Comparison of ENCODE assay signal across 16 mouse cellular contexts in genomic region chr4:68410785-68411184, GRCm38 (mm10).
"Had no signal": no experiment of that assay in that cellular context is flagged by ENCODE, and none has a peak within 500 bp of the region (broad histone marks: within the 10 kb centered on the region; RNA-seq: fewer than 3 reads in every experiment).

No protein-coding gene starts in this region.

- H3K4me2 ChIP-seq: neural tube, embryonic 13.5 days; neural tube, embryonic 15.5 days; stomach, embryonic 15.5 days had no signal

- DNase-seq: retina, postnatal 1 day; right cerebral cortex, adult 18-20 months; right cerebral cortex, postnatal 14 days; right cerebral cortex, postnatal 25 days; right cerebral cortex, postnatal 4 days; spleen, adult 18-20 months; thymus, adult 18-20 months; thymus, adult 2 months; thymus, postnatal 14 days; thymus, postnatal 25 days; thymus, postnatal 36 days; thymus, postnatal 4 days had no signal

- H3K9me3 ChIP-seq: neural tube, embryonic 13.5 days; neural tube, embryonic 15.5 days; stomach, embryonic 15.5 days had no signal

- H3K4me1 ChIP-seq: neural tube, embryonic 13.5 days; neural tube, embryonic 15.5 days; stomach, embryonic 15.5 days had no signal

- H3K27me3 ChIP-seq: neural tube, embryonic 13.5 days; neural tube, embryonic 15.5 days; stomach, embryonic 15.5 days had no signal

- H3K9ac ChIP-seq: neural tube, embryonic 13.5 days; neural tube, embryonic 15.5 days; stomach, embryonic 15.5 days had no signal

- H3K27ac ChIP-seq: neural tube, embryonic 13.5 days; neural tube, embryonic 15.5 days; stomach, embryonic 15.5 days; stomach, postnatal 0 days had no signal

- H3K36me3 ChIP-seq: neural tube, embryonic 13.5 days; neural tube, embryonic 15.5 days; stomach, embryonic 15.5 days had no signal

- H3K4me3 ChIP-seq: neural tube, embryonic 13.5 days; neural tube, embryonic 15.5 days; stomach, embryonic 15.5 days had no signal
